In genomic region chr19:24307271-24308221, GRCm38 (mm10) we compare ENCODE assay signal across 8 mouse cellular contexts. TPM values are rescaled to one million over a fixed set of nuclear protein-coding genes. Genes with fewer than 3 reads are reported as not detected.
DNase-seq lines count a peak whose midpoint lies in the region; ATAC-seq lines count a peak whose summit lies in the region.

No protein-coding gene starts in this region.

- H3K27ac ChIP-seq in embryonic facial prominence, embryonic 10.5 days (replicated peaks): peak overlapping the region; percentile 62
- H3K27ac ChIP-seq in heart, embryonic 16.5 days (ENCODE audit: low read length): peak overlapping the region; percentile 98

- WGBS in embryonic facial prominence, embryonic 10.5 days: 66% methylated on average over 13 of the region's 13 CpGs
- WGBS in heart, embryonic 16.5 days: 30% methylated on average over 13 of the region's 13 CpGs

- H3K9ac ChIP-seq in heart, embryonic 16.5 days (ENCODE audit: low read length): peak overlapping the region; percentile 62

- peaks cover 13% of the 10 kb centered on the region for H3K4me1 ChIP-seq in embryonic facial prominence, embryonic 10.5 days
- peaks cover 15% of the 10 kb centered on the region for H3K4me1 ChIP-seq in heart, embryonic 16.5 days (ENCODE audit: control insufficient read depth, insufficient read depth, low read length)

- peak overlapping the region; percentile 45 for H3K4me2 ChIP-seq in heart, embryonic 16.5 days (ENCODE audit: low read depth, low read length)

- 0 out of 2 replicates have a peak overlapping the region, but pooled peaks have one; percentile 2 for H3K4me3 ChIP-seq in embryonic facial prominence, embryonic 10.5 days
- no peak overlapping the region for H3K4me3 ChIP-seq in heart, embryonic 16.5 days (ENCODE audit: low read length)

- H3K27me3 ChIP-seq in embryonic facial prominence, embryonic 10.5 days (replicated peaks; ENCODE audit: low read depth, poor library complexity, severe bottlenecking): peaks cover 12% of the 10 kb centered on the region; the same call in 1 of the 2 replicates
- no peaks in the 10 kb centered on the region for H3K27me3 ChIP-seq in heart, embryonic 16.5 days (ENCODE audit: control insufficient read depth, insufficient read depth, low read length)

- no peaks in the 10 kb centered on the region for H3K9me3 ChIP-seq in embryonic facial prominence, embryonic 10.5 days
- H3K9me3 ChIP-seq in heart, embryonic 16.5 days (replicated peaks; ENCODE audit: control insufficient read depth, low read length): 0 out of 2 replicates have a peak, but pooled peaks cover 2% of the 10 kb centered on the region

- no peaks in the 10 kb centered on the region for H3K36me3 ChIP-seq in embryonic facial prominence, embryonic 10.5 days (replicated peaks)
- no peaks in the 10 kb centered on the region for H3K36me3 ChIP-seq in heart, embryonic 16.5 days (ENCODE audit: control insufficient read depth, insufficient read depth)

- DNase-seq in adrenal gland, adult 2 months: peak; percentile 61
- DNase-seq in adrenal gland, adult 18-20 months (ENCODE audit: low spot score in 2 of 2): no peak
- no peak for DNase-seq in embryonic facial prominence, embryonic 10.5 days (ENCODE audit: low spot score)
- peak; percentile 52 for DNase-seq in lung, postnatal 25 days (ENCODE audit: low spot score)
- no peak for DNase-seq in gastrocnemius, postnatal 25 days
- no peak for DNase-seq in frontal cortex, adult 2 months (ENCODE audit: extremely low spot score in 1 of 2, low spot score in 1 of 2)

- ATAC-seq in heart, embryonic 16.5 days (replicated peaks; ENCODE audit: extremely low read depth, insufficient read depth, low FRiP score): peak; percentile 58
- ATAC-seq in erythroblast, adult 5-6 weeks (replicated peaks; ENCODE audit: low FRiP score, poor library complexity, severe bottlenecking): no peak

RNA-seq across cellular contexts. Expression of gene Fxn, which starts 27.1 kb away (rescaled TPM):
- 10 to 100 TPM; 13.5 to 15.0 TPM for total RNA-seq in adrenal gland, adult 2 months (2021)
- 45.6 and 55.9 TPM in 2 replicates for polyA plus RNA-seq in adrenal gland, adult 2 months (2012; rRNA removed)
- 10 to 100 TPM; 13.4 to 14.8 TPM for total RNA-seq in adrenal gland, adult 18-20 months (2021)
- 62.6 and 65.0 TPM in 2 replicates for polyA plus RNA-seq in embryonic facial prominence, embryonic 10.5 days (2016; fragmentation: Nextera tagmentation; extraction: Ambion mirVana)
- 65.6 and 67.6 TPM in 2 replicates for polyA plus RNA-seq in heart, embryonic 16.5 days (2015; fragmentation: Nextera tagmentation; extraction: Ambion mirVana)
- 10.7 and 19.2 TPM in 2 replicates for total RNA-seq in erythroblast, adult 5-6 weeks (2015; ENCODE audit: low replicate concordance)
- 3.0 and 5.7 TPM in 2 replicates for total RNA-seq in erythroblast, adult 5-6 weeks (2017; ENCODE audit: low replicate concordance)
- 10 to 100 TPM; 19.6 to 20.2 TPM for total RNA-seq in gastrocnemius, postnatal 25 days (2021)
- polyA plus RNA-seq in frontal cortex, adult 2 months (2012; rRNA removed): 9.8 TPM in 2 replicates

Comparison
In these comparisons a context has a peak if more than half of its experiments do, and no peak if none do; other contexts are left out.
1. DNase-seq: peak in adrenal gland, adult 2 months (single experiment) and lung, postnatal 25 days (single experiment); none in adrenal gland, adult 18-20 months (0 of 2), embryonic facial prominence, embryonic 10.5 days (single experiment), gastrocnemius, postnatal 25 days (single experiment) and frontal cortex, adult 2 months (0 of 2).